Mouse (Mus musculus) liver, embryonic 13.5 days (tissue): ENCODE measurements around the gene Eed. TPM values are rescaled to one million over a fixed set of nuclear protein-coding genes. Genes with fewer than 3 reads are reported as not detected.
"Not testable (repeated sequence)": the region's sequence is repeated elsewhere in the genome, so short reads cannot be mapped to it uniquely, and the experiment has no call there.

Source experiments
- ATAC-seq: fragments of 200-750 bp; cut with Nextera tagmentation; 2 replicates; pipeline ENCODE4 v1.8.0; 2017; ENCODE audit warnings: low read depth, mild to moderate bottlenecking, moderate number of reproducible peaks, moderate library complexity
- DNase-seq: peaks from one replicate; pipeline ENCODE4 v3.0.0; 2022
- H3K27ac ChIP-seq: fragments of 300-500 bp; sonication (generic); 2 replicates; pipeline ENCODE4 v1.5.1; 2015; ENCODE audit warnings: moderate library complexity, mild to moderate bottlenecking, inconsistent platforms
- H3K27me3 ChIP-seq: fragments of 300-500 bp; sonication (generic); 2 replicates; pipeline ENCODE4 v1.6.1; 2015; ENCODE audit warnings: mild to moderate bottlenecking, inconsistent platforms
- H3K36me3 ChIP-seq: fragments of 300-500 bp; sonication (generic); 2 replicates; pipeline ENCODE4 v1.6.1; 2015; ENCODE audit warnings: mild to moderate bottlenecking, inconsistent platforms
- H3K4me1 ChIP-seq: fragments of 300-500 bp; sonication (generic); replicated peaks from 2 replicates; pipeline ENCODE4 v1.6.1; 2015; ENCODE audit warnings: inconsistent platforms
- H3K4me2 ChIP-seq: fragments of 300-500 bp; sonication (generic); 2 replicates; pipeline ENCODE4 v1.6.1; 2015; ENCODE audit warnings: inconsistent platforms, mild to moderate bottlenecking, moderate library complexity
- H3K4me3 ChIP-seq: fragments of 300-500 bp; sonication (generic); replicated peaks from 2 replicates; pipeline ENCODE4 v1.5.1; 2015; ENCODE audit warnings: mild to moderate bottlenecking, inconsistent platforms
- H3K9ac ChIP-seq: fragments of 300-500 bp; sonication (generic); 2 replicates; pipeline ENCODE4 v1.6.1; 2015; ENCODE audit warnings: mild to moderate bottlenecking, inconsistent platforms
- H3K9me3 ChIP-seq: fragments of 300-500 bp; sonication (generic); replicated peaks from 2 replicates; pipeline ENCODE4 v1.6.1; 2016; ENCODE audit warnings: inconsistent platforms
- WGBS: fragments of 180-500 bp; shearing (Covaris S2); methylation state at CpG from one replicate; pipeline ENCODE4 v1.1.7; 2015; ENCODE audit not compliant: insufficient replicate concordance; 5-methylcytosine and 5-hydroxymethylcytosine counted together
- polyA plus RNA-seq: library from polyadenylated mRNA; unstranded; fragments of >200 nt; fragmentation: Nextera tagmentation; extraction: Ambion mirVana; gene quantifications from 2 replicates; pipeline ENCODE4 v1.2.1, GENCODE M21; 2015

Gene Eed
- polyA plus RNA-seq, 1 experiment from 2014 or later: 45.1 TPM

DNA sequence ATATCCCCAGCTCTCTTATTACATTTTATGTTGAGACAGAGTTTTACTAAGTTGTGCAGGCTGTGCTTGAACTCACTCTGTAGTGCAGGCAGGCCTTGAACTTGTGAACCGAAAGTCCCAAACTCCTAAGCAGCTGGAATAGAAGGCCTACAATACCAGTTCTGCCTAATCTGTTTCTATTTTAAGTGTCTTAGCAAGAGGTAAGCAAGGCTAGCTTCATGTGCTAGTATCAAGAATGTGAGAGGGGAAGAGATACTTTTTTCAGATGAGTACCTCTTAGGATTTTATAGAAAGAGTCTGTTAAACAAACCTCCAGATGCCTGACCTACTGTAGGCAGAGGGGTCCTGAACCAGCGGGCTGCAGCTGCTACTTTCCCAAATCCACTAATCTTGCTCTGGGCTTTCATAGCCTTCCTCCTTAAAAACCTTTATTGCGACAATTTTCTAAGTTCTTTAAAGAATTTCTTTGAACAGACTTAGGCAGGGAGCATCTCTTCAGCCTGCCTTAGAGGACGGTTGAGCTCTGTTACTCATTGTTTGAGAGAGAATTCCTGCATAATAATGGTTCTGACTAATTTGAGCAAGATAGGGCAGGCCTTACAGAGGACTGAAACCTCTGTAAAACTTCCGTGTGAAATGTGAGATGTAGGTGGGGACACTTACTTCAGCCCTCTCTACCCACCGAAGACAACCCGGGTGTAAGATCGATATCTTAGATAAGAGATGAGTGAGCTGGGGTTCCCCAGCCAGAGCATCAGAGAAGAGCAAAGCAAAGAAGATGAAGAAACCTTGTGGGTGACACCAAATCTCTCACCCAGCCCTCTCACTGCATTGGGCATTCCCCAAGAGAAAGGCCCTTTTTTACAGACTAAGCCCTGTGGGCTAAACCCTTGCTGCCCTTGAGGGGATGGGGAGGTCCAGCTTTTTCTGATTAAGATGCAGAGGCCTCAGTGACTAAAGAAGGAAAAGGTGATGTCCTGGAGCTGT, 26.2 kb upstream of the Eed start:
- H3K9me3 ChIP-seq: no peaks in the 10 kb centered on the region
- WGBS: 62% methylated on average over 8 of the region's 8 CpGs
- H3K27ac ChIP-seq: no peak overlapping the region
- H3K36me3 ChIP-seq: no peaks in the 10 kb centered on the region
- no peak overlapping the region for H3K9ac ChIP-seq
- H3K4me2 ChIP-seq: no peak overlapping the region
- DNase-seq (no peak), ATAC-seq (no peak)
- no peaks in the 10 kb centered on the region for H3K27me3 ChIP-seq
- H3K4me3 ChIP-seq: no peak overlapping the region
- H3K4me1 ChIP-seq: peaks cover 15% of the 10 kb centered on the region; the same call in 1 of the 2 replicates

DNA sequence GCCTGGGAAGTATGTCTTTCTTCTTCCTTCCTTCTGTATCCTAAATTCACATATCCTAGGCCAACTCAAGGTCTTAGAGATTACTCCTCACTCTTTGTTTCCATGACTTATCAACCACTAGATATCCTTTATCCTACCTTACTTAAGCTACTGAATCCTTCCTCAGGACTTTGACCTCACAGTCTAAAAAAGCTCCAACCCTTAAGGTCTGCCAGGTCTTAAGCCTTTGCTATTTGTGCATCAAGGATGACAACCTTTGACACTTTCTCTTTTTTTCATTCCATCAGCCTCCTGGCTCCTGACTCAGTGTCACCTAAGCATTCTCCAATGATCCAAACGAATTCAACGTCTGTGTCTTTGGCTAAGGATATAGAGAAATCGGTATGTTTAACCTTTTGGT, 24.0 kb upstream of the Eed start:
- Histone ChIP-seq H3K4me2 (no peak overlapping the region), H3K9me3 (no peaks in the 10 kb centered on the region), H3K9ac (no peak overlapping the region), H3K27ac (no peak overlapping the region), H3K4me3 (no peak overlapping the region), H3K27me3 (no peaks in the 10 kb centered on the region), H3K36me3 (no peaks in the 10 kb centered on the region), H3K4me1 (peaks cover 18% of the 10 kb centered on the region)
- 84% methylated on average over 3 of the region's 3 CpGs for WGBS
- no peak for DNase-seq
- ATAC-seq: no peak

DNA sequence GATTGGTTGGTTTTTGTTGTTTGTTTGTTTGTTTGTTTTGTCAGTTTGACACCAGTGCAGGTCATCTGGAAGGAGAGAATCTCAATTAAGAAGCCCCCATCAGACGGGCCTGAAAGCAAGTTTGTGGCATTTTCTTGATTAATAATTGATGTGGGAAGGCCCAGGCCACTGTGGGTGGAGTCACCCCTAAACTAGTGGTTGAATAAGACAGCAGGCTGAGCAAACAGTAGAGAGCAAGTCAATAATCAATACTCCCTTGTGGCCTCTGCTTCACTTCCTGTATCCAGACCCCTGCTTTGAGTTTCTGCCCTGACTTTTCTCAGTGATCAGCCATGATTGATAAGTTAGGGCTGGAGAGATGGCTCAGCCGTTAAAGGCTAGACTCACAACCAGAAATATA, 21.6 kb upstream of the Eed start:
- Histone ChIP-seq H3K36me3 (no peaks in the 10 kb centered on the region), H3K4me2 (no peak overlapping the region), H3K9ac (no peak overlapping the region), H3K27me3 (no peaks in the 10 kb centered on the region), H3K4me1 (peaks cover 34% of the 10 kb centered on the region), H3K27ac (no peak overlapping the region), H3K4me3 (no peak overlapping the region), H3K9me3 (no peaks in the 10 kb centered on the region)
- DNase-seq: no peak
- peak; percentile 49; the same call in 1 of the 2 replicates for ATAC-seq
- WGBS: 69% methylated on average over 2 of the region's 2 CpGs

DNA sequence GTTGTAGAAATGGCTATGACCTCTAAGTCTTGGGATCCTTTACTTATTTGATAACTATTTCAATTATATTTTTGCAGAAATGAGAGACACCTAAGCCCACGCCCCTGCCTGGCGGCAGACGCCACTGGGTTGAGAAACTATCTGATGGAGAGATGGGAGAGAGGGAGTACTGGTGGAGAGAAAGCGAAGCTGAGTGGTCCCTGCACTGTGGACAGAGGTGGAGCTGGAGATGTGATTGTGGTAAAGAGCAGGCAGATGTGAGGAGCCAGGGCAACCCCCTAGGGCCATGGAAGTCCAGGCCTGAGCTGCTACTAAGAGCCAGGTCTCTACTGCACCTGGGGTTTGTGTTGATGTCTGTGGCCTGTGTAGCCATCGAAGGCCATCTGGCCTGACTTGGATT, 18.7 kb upstream of the Eed start:
- DNase-seq (no peak), ATAC-seq (no peak)
- Histone ChIP-seq H3K9me3 (0 out of 2 replicates have a peak, but pooled peaks cover 3% of the 10 kb centered on the region), H3K4me3 (no peak overlapping the region), H3K4me1 (peaks cover 23% of the 10 kb centered on the region), H3K4me2 (no peak overlapping the region), H3K27me3 (no peaks in the 10 kb centered on the region), H3K36me3 (no peaks in the 10 kb centered on the region), H3K27ac (peak overlapping the region; percentile 9; the same call in 1 of the 2 replicates), H3K9ac (no peak overlapping the region)
- 83% methylated on average over 5 of the region's 5 CpGs for WGBS

DNA sequence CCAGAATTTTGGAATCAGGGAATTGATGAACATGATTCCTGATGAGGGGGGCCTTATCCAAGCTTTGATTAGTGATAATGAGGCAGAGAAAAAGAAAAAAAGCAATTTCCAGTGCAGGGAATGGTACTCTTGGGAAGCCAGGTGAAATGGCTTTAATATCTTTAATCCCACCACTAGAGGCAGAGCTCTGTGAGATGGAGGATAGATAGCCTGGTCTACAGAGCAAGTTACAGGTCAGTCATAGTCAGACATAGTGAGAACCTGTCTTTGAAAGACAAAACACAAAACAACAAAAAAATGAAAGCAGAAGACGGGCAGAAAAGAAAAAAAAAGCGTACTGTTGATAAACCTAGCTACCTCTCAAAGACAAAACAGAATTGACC, 17.8 kb upstream of the Eed start:
- no peaks in the 10 kb centered on the region for H3K27me3 ChIP-seq
- ATAC-seq: peak; percentile 47; the same call in 1 of the 2 replicates
- no peak for DNase-seq
- H3K9ac ChIP-seq: peak overlapping the region; percentile 48; the same call in 1 of the 2 replicates
- 0 out of 2 replicates have a peak, but pooled peaks cover 3% of the 10 kb centered on the region for H3K9me3 ChIP-seq
- H3K36me3 ChIP-seq: no peaks in the 10 kb centered on the region
- WGBS: 71% methylated on average over 2 of the region's 2 CpGs
- H3K4me3 ChIP-seq: no peak overlapping the region
- H3K27ac ChIP-seq: peak overlapping the region; percentile 60; the same call in 1 of the 2 replicates
- peak overlapping the region; percentile 51 for H3K4me2 ChIP-seq
- peaks cover 23% of the 10 kb centered on the region for H3K4me1 ChIP-seq

DNA sequence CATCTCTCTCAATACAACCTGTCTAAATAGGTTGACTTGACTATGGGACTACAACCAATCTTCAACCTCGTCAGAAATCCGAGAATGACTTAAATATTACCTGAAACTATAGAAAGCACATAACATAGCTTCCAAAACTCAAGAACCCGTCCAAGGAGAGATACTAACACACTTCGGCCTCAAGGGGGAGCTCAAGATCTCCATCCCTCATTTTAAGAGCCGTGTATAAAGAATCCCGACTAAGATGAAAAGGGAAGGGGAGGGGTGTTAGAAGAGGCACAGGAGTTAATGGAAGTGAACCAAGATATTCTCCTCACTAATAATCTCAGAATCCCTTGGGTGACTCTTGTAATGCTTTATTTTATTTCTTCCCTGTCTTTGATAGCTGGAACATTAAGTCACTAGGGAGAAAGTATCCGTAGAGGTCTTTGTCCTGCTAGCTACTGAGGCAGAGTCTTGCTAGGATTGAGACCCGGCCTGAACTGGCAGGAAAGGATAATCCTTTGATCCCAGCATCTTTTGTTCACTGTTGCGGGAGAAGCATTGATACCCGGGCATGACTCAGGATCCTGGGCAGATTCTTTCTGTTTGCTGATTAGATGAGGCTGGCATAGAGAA, 17.3 kb upstream of the Eed start:
- 0 out of 2 replicates have a peak, but pooled peaks cover 3% of the 10 kb centered on the region for H3K9me3 ChIP-seq
- DNase-seq (peak; percentile 59), ATAC-seq (peak; percentile 55)
- H3K4me3 ChIP-seq: no peak overlapping the region
- peak overlapping the region; percentile 51 for H3K4me2 ChIP-seq
- H3K4me1 ChIP-seq: peaks cover 23% of the 10 kb centered on the region
- H3K9ac ChIP-seq: peak overlapping the region; percentile 48; the same call in 1 of the 2 replicates
- peak overlapping the region; percentile 60 for H3K27ac ChIP-seq
- no peaks in the 10 kb centered on the region for H3K36me3 ChIP-seq
- WGBS: 24% methylated on average over 10 of the region's 10 CpGs
- H3K27me3 ChIP-seq: no peaks in the 10 kb centered on the region

DNA sequence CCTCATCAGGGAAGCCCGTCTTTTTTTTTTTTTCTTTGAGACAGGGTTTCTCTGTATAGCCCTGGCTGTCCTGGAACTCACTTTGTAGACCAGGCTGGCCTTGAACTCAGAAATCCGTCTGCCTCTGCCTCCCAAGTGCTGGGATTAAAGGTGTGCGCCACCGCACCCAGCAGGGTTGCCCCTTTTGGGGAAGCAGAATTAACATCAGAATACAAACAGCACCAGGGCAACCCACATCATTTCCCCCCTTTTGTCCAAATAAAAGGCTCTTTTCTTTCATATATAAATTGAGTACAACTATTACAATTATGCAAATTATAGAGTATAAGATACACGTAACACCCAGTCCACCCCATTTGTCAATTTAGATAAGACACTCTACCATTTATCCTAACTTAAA, 16.7 kb upstream of the Eed start:
- 30% methylated on average over 5 of the region's 5 CpGs for WGBS

DNA sequence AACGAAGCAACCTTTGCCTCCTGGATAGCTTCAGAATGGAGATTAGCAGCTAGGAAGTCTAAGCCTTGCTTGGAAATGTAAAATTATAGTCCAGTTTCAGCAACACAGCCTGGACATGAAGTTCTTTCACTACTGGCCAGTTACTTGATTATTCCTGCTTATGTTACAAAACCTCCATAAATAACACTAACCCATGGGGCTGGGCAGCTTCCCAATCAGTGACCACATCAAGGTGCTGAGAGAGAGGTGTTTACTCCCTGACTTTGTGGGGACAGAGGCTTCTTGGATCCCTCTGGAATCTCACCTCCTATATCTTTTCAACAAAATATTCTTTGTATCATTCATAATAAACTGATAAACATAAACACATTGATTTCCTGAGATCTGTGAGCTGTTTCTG, 12.3 kb upstream of the Eed start:
- Histone ChIP-seq H3K9me3 (0 out of 2 replicates have a peak, but pooled peaks cover 3% of the 10 kb centered on the region), H3K4me1 (peaks cover under 1% of the 10 kb centered on the region), H3K36me3 (no peaks in the 10 kb centered on the region), H3K27ac (no peak overlapping the region), H3K27me3 (no peaks in the 10 kb centered on the region), H3K4me3 (no peak overlapping the region), H3K9ac (no peak overlapping the region), H3K4me2 (no peak overlapping the region)
- ATAC-seq (no peak), DNase-seq (no peak)
- 81% methylated on average over 1 of the region's 1 CpGs for WGBS

More for the DNA sequence above, 16.7 kb upstream of the Eed start:
- H3K9me3 ChIP-seq, ATAC-seq, H3K36me3 ChIP-seq, H3K27ac ChIP-seq, H3K4me3 ChIP-seq, H3K27me3 ChIP-seq, DNase-seq, H3K4me2 ChIP-seq, H3K9ac ChIP-seq: not testable (repeated sequence)
- H3K4me1 ChIP-seq: peaks cover 23% of the 10 kb centered on the region

DNA sequence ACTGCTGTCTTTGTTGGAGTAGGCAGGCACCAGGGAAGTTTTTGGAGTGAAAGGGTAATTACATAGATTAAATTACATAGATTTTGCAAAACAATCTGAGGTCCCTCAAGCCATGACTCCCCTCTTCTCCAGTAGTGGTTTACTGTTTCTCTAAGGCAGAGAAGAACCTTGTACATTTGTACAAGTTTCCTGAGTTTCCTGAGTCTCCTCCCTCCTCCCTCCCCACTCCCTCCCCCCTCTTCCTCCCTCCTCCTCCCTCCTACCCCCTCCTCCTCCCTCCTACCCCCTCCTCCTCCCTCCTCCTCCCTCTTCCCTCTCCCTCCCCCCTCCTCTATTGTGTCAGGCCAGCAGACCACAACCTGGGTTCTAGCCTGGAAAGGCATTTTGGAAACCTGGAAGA, 3.6 kb upstream of the Eed start:
- no peak for ATAC-seq
- Histone ChIP-seq H3K9me3 (no peaks in the 10 kb centered on the region), H3K4me1 (peaks cover 25% of the 10 kb centered on the region), H3K27me3 (no peaks in the 10 kb centered on the region), H3K4me3 (no peak overlapping the region), H3K27ac (no peak overlapping the region), H3K4me2 (no peak overlapping the region), H3K36me3 (no peaks in the 10 kb centered on the region), H3K9ac (no peak overlapping the region)
- DNase-seq: no peak

DNA sequence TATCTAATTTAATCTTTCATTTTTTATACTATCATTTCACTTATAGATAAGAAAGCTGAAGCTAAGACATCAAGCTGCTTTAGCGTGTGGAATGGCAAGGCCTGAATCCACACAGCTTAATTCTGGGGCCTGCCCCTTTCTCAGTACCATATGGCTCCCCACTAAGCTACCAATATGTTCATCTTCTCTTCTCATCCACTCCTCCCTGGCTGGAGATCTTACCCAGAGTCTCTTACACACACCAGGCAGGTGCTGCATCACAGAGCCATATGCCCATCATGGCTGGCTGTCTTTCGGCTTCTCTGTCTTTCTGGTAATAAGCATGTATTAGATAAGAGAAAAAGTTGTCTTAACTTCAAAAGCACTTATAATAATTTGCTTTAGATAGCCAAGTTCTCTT, 2.7 kb upstream of the Eed start:
- Histone ChIP-seq H3K27ac (no peak overlapping the region), H3K4me2 (no peak overlapping the region), H3K4me1 (peaks cover 33% of the 10 kb centered on the region), H3K27me3 (no peaks in the 10 kb centered on the region), H3K9ac (no peak overlapping the region), H3K36me3 (no peaks in the 10 kb centered on the region), H3K9me3 (no peaks in the 10 kb centered on the region), H3K4me3 (no peak overlapping the region)
- no peak for DNase-seq
- WGBS: 87% methylated on average over 2 of the region's 2 CpGs
- no peak for ATAC-seq

DNA sequence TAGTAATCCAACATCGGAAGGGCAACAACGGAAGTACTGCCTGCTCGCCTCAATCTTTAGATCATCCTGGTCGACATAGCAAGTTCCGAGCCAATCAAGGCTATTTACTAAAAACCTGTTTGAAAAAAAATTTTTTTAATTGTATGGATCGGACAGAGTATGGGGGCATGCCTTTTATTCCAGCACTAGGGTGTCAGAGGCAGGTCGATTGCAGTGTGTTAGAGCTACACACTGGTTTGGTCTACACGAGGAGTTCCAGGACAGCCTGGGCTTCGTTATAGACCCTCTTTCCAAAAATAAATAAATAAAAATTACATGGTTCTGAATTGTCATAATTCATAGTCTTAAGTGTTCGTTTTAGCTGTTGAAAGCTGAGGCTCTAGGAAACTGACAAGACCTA, 774 bp upstream of the Eed start:
- H3K36me3 ChIP-seq: peaks cover 10% of the 10 kb centered on the region
- ATAC-seq: no peak
- DNase-seq: no peak
- peak overlapping the region; percentile 93 for H3K4me3 ChIP-seq
- H3K27ac ChIP-seq: peak overlapping the region; percentile 99
- H3K4me1 ChIP-seq: peaks cover 44% of the 10 kb centered on the region
- peak overlapping the region; percentile 93 for H3K4me2 ChIP-seq
- WGBS: 9% methylated on average over 10 of the region's 10 CpGs
- H3K9me3 ChIP-seq: no peaks in the 10 kb centered on the region
- H3K9ac ChIP-seq: peak overlapping the region; percentile 96
- H3K27me3 ChIP-seq: no peaks in the 10 kb centered on the region
